Mouse (Mus musculus) hindbrain, embryonic 13.5 days (tissue): Measurements from ENCODE around the gene Kiss1. TPM values are rescaled to one million over a fixed set of nuclear protein-coding genes. Genes with fewer than 3 reads are reported as not detected.

Experiments
- ATAC-seq: fragments of 200-750 bp; cut with Nextera tagmentation; 2 replicates; pipeline ENCODE4 v1.8.0; 2017; ENCODE audit warnings: moderate TSS enrichment; ENCODE audit not compliant: low FRiP score
- H3K27ac ChIP-seq: fragments of 300-500 bp; sonication (generic); 2 replicates; pipeline ENCODE4 v1.5.1; 2015; ENCODE audit warnings: inconsistent platforms, mild to moderate bottlenecking, moderate library complexity
- H3K27me3 ChIP-seq: fragments of 300-500 bp; sonication (generic); 2 replicates; pipeline ENCODE4 v1.6.1; 2015; ENCODE audit warnings: mild to moderate bottlenecking, inconsistent platforms
- H3K36me3 ChIP-seq: fragments of 300-500 bp; sonication (generic); 2 replicates; pipeline ENCODE4 v1.6.1; 2015; ENCODE audit warnings: mild to moderate bottlenecking, inconsistent platforms
- H3K4me1 ChIP-seq: fragments of 300-500 bp; sonication (generic); replicated peaks from 2 replicates; pipeline ENCODE4 v1.6.1; 2015; ENCODE audit warnings: inconsistent platforms
- H3K4me2 ChIP-seq: fragments of 300-500 bp; sonication (generic); 2 replicates; pipeline ENCODE4 v1.6.1; 2015; ENCODE audit warnings: inconsistent platforms, mild to moderate bottlenecking, moderate library complexity
- H3K4me3 ChIP-seq: fragments of 300-500 bp; sonication (generic); 2 replicates; pipeline ENCODE4 v1.5.1; 2015; ENCODE audit warnings: mild to moderate bottlenecking, inconsistent platforms
- H3K9ac ChIP-seq: fragments of 300-500 bp; sonication (generic); 2 replicates; pipeline ENCODE4 v1.6.1; 2015; ENCODE audit warnings: mild to moderate bottlenecking, inconsistent platforms
- H3K9me3 ChIP-seq: fragments of 300-500 bp; sonication (generic); 2 replicates; pipeline ENCODE4 v1.6.1; 2016; ENCODE audit warnings: inconsistent platforms
- WGBS: fragments of 180-500 bp; shearing (Covaris S2); methylation state at CpG from one replicate; pipeline ENCODE4 v1.1.7; 2015; 5-methylcytosine and 5-hydroxymethylcytosine counted together
- polyA plus RNA-seq: library from polyadenylated mRNA; unstranded; fragments of >200 nt; fragmentation: Nextera tagmentation; extraction: Ambion mirVana; gene quantifications from 2 replicates; pipeline ENCODE4 v1.2.1, GENCODE M21; 2015

Gene Kiss1
- polyA plus RNA-seq, 1 experiment from 2014 or later: 0.38 TPM

DNA sequence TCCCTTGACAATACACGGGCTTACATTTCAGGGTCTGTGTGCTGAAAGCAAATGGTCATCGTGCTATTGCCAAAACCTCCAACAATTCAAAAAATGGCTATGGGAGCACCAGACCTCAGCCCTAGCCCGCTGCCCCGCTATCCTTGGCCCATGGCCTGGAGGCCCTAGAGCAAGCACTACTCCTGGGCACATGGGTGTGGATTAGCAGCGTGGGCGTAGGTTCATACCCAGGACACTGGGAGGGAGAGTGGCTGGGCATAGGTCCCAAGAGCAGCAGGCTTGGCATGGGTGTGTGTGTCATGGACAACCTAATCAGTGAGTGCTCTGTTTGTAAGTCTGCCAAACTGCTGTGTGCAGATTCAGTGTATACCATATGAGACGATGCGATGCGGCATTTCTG, 25.3 kb upstream of the Kiss1 start:
- Histone ChIP-seq H3K4me3 (no peak overlapping the region), H3K27ac (no peak overlapping the region), H3K9me3 (no peaks in the 10 kb centered on the region), H3K27me3 (no peaks in the 10 kb centered on the region), H3K4me2 (no peak overlapping the region), H3K36me3 (peaks cover 82% of the 10 kb centered on the region), H3K4me1 (peaks cover 23% of the 10 kb centered on the region), H3K9ac (no peak overlapping the region)
- ATAC-seq: no peak
- 92% methylated on average over 9 of the region's 9 CpGs for WGBS

DNA sequence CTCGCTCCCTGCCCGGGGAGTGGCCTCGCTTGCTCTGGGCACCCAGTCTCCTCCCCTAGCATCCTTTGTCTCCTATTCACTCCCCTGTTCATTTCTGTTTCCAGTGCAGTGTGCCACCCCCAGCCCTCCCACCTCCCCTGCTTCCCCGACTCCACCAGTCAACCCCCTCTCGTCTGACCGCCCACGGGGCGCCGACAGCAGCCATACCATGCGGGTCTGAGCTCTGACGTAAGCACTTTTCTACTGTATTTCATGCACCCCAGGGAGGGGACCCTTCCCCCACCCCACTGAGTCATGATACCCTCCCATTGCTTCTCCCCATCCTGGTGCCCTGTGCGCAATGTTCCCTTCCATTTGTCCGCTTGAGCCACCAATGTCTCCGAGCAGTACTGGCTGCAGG, 22.9 kb upstream of the Kiss1 start:
- 0 out of 2 replicates have a peak overlapping the region, but pooled peaks have one; percentile 24 for H3K27ac ChIP-seq
- WGBS: 46% methylated on average over 14 of the region's 14 CpGs

DNA sequence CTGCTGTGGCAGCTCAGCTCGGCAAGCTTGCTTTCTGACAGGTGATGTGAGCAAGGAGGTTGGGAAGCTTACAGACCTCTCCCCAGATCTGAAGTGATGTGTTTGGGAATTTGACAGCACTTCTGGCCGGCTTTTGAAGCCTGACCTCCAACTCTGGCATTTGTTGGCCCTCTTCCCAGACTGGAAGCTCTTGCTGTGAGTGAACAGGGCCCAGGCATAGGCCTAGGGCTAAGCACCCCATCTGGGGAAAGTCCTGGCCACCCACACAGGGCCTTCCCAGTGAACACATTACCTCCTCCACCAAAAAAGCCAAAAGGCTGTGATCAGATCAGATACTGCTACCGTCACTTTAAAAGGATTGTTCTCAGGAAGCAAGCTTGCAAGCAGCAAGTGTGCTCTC, 19.1 kb upstream of the Kiss1 start:
- 52% methylated on average over 3 of the region's 3 CpGs for WGBS
- no peak for ATAC-seq
- no peak overlapping the region for H3K4me3 ChIP-seq
- H3K27me3 ChIP-seq: no peaks in the 10 kb centered on the region
- no peak overlapping the region for H3K4me2 ChIP-seq
- peak overlapping the region; percentile 26; the same call in 1 of the 2 replicates for H3K27ac ChIP-seq
- H3K36me3 ChIP-seq: peaks cover 35% of the 10 kb centered on the region
- no peak overlapping the region for H3K9ac ChIP-seq
- peaks cover 27% of the 10 kb centered on the region for H3K4me1 ChIP-seq
- no peaks in the 10 kb centered on the region for H3K9me3 ChIP-seq

More for the DNA sequence above, 22.9 kb upstream of the Kiss1 start:
- Histone ChIP-seq H3K9ac (peak overlapping the region; percentile 51), H3K4me3 (no peak overlapping the region), H3K36me3 (peaks cover 71% of the 10 kb centered on the region), H3K4me1 (peaks cover 33% of the 10 kb centered on the region), H3K4me2 (no peak overlapping the region), H3K9me3 (no peaks in the 10 kb centered on the region), H3K27me3 (no peaks in the 10 kb centered on the region)
- ATAC-seq: no peak

DNA sequence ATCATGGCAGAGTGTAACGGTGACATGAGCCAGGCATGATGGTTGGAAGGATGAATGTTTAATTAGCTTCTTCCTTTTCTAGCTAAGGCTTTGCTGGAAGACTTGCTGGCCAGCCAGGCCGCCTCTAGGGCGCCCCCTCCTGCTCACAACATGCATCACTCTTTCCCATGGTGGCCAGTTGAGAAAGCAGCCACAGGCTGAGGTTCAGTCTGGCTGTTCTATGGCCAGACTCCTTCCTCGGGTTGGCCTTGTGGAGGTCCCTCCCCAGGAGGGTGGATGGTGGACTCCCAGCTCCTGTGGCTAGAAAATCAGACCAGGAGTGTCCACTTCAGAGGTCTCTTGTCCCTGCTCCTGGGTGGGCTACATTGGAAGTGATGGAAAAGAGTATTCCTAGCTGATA, 14.8 kb upstream of the Kiss1 start:
- Histone ChIP-seq H3K9ac (no peak overlapping the region), H3K4me1 (peaks cover 18% of the 10 kb centered on the region), H3K36me3 (peaks cover 8% of the 10 kb centered on the region), H3K27me3 (no peaks in the 10 kb centered on the region), H3K27ac (0 out of 2 replicates have a peak overlapping the region, but pooled peaks have one; percentile 35), H3K4me2 (no peak overlapping the region), H3K9me3 (no peaks in the 10 kb centered on the region), H3K4me3 (no peak overlapping the region)
- ATAC-seq: no peak
- 3% methylated on average over 4 of the region's 4 CpGs for WGBS

DNA sequence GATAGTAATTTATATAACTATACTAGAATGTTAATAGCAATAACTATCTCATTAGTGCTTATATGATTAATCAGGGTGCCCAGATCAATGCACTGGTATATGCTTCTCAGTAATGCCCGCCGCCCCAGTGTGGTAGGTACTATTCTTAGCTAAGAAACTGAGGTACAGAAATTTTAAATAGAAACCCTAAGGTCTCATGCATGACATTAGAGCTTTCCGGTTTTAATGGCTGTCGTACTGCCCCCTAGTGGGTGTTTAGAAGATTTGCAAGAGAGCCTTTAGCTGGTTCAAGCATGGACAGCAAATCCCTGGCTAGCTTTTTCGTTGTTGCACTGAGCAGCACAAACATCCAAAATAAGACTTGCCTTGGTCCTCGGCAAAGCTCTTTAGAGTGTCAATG, 14.4 kb upstream of the Kiss1 start:
- whole genome bisulfite sequencing: 16% methylated on average over 6 of the region's 6 CpGs
- Histone ChIP-seq H3K27me3 (no peaks in the 10 kb centered on the region), H3K27ac (no peak overlapping the region), H3K9ac (no peak overlapping the region), H3K9me3 (no peaks in the 10 kb centered on the region), H3K4me2 (no peak overlapping the region), H3K4me1 (peaks cover 18% of the 10 kb centered on the region), H3K4me3 (no peak overlapping the region), H3K36me3 (peaks cover 3% of the 10 kb centered on the region)
- ATAC-seq: no peak

DNA sequence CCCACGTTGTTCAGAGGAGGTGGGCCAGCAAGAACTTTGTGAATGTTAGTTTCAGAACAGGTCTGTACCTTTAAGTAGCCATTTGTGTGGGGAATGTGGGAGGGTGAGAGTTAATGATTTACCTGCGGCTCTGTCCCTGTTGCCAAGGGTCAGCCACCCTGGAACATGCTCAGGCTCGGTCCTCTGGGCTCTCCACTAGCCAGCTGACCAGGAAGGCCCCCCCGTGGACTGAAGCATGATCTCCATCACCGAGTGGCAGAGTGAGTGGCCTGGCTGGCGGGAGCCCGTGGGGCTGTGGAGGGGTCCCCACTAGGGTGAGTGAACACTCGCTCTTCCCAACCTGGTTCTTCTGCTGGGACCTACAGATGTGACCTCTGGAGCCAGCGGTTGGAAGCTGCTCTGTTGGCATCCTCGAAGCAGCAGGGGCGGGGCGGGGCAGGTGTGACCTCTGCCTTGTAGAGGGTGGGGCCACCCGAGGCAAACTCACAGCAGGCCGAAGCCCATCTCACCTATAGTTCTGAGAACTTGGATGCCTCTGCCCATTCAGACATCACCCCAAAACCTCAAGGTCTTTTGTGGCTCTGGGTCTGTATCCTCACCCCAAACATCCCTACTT, 11.9 kb upstream of the Kiss1 start, which contains the start of gene Golt1a:
Gene Golt1a, plus strand, starts transcription at position 149 of the 616 bp plus-strand sequence.
- Histone ChIP-seq H3K4me3 (no peak within 1 kb of the TSS), H3K9ac (no peak within 1 kb of the TSS), H3K27ac (no peak within 1 kb of the TSS), H3K4me1 (peaks cover 22% of the 10 kb centered on the region), H3K9me3 (no peaks in the 10 kb centered on the region), H3K4me2 (no peak within 1 kb of the TSS), H3K36me3 (no peaks in the 10 kb centered on the region), H3K27me3 (no peaks in the 10 kb centered on the region)
- no peak for ATAC-seq
- 51% methylated on average over 12 of the region's 14 CpGs for WGBS

DNA sequence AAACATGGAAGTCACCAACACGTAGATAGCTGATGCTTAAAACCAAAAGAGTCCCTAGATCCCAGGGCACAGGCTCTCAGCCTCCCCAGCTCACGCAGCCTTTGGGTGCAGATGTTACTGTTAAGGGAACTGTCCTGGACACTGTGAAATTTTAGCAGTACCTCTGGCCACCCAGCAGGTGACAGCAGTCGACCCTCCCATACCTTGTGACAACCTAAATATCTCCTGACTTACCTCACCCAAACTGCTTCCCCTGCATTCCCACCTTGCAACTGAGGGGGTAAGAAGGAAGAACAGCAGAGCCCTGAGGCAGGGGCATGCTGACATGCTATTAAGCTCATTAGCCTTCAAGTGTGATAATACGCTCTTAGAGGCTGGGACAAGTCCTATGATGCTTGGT, 10.4 kb upstream of the Kiss1 start:
- Histone ChIP-seq H3K27ac (0 out of 2 replicates have a peak overlapping the region, but pooled peaks have one; percentile 69), H3K36me3 (no peaks in the 10 kb centered on the region), H3K27me3 (no peaks in the 10 kb centered on the region), H3K4me3 (no peak overlapping the region), H3K9me3 (no peaks in the 10 kb centered on the region), H3K4me1 (peaks cover 22% of the 10 kb centered on the region), H3K9ac (no peak overlapping the region), H3K4me2 (no peak overlapping the region)
- 58% methylated on average over 4 of the region's 4 CpGs for WGBS
- 0 out of 2 replicates have a peak, but pooled peaks have one; percentile 14 for ATAC-seq

DNA sequence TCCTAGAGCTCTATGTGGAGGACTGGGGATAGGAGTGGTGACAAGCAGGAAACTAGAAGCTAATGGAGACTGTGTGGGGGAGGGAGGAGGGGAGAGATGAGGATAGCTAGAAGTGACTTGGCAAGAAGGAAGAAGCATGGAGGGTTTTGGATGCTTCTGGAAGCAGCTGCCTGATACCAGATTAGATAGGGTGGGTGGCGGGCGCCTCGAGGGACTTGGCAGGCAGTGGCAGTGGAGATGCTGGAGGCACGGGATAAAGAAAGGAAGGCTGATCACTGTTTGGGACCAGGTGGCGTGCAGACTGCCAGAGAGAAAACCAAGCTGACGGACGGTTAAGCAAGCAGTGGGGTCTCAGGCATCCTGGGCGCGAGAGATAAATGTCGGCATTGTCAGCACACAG, 9.7 kb upstream of the Kiss1 start:
- Histone ChIP-seq H3K9me3 (no peaks in the 10 kb centered on the region), H3K27me3 (no peaks in the 10 kb centered on the region), H3K4me2 (peak overlapping the region; percentile 31; the same call in 1 of the 2 replicates), H3K4me1 (peaks cover 20% of the 10 kb centered on the region), H3K9ac (peak overlapping the region; percentile 39; the same call in 1 of the 2 replicates), H3K36me3 (no peaks in the 10 kb centered on the region), H3K27ac (peak overlapping the region; percentile 69), H3K4me3 (no peak overlapping the region)
- ATAC-seq: peak; percentile 40
- WGBS: 16% methylated on average over 10 of the region's 10 CpGs

DNA sequence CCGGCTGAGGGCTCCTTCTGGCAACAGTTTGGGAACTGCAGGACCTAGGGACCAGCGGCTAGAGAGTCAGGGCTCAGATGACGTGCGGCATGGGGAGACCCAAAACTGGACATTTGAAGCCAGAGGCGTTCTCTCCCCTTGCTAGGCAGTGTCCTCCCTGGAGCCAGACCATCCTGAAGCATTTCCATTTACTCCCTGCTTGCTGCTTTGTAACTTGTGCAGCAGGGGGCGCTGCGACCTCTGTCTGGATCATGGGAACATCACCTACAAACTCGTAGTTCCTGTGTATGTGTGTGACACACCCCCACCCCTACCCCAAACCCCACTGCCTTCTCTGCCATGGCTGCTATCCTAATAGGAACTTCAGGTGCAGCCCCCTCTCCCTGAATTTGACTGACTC, 7.3 kb upstream of the Kiss1 start:
- Histone ChIP-seq H3K4me1 (peaks cover 19% of the 10 kb centered on the region), H3K27ac (no peak overlapping the region), H3K4me3 (no peak overlapping the region), H3K9ac (no peak overlapping the region), H3K9me3 (no peaks in the 10 kb centered on the region), H3K36me3 (no peaks in the 10 kb centered on the region), H3K27me3 (no peaks in the 10 kb centered on the region), H3K4me2 (no peak overlapping the region)
- no peak for ATAC-seq
- 20% methylated on average over 8 of the region's 8 CpGs for WGBS

DNA sequence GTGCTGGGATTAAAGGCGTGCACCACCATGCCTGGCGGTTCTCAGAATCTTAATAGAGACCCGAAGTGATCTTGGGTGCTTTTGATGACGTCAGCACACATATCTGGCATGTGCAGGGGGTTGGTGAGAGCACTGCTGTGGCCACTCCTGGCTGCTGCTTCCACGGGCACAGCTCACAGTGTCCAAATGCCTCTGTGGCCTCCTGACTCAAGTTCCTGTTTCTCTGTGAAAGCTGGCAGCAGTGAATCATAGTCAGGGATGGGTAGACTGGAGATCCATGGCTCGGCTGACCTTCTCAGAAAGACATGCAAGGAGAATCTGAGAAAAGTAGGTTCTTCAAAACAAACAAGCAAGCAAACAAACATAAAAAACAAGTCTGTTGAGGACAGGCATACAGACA, 5.9 kb upstream of the Kiss1 start:
- H3K4me2 ChIP-seq: no peak overlapping the region
- H3K36me3 ChIP-seq: no peaks in the 10 kb centered on the region
- peaks cover 20% of the 10 kb centered on the region for H3K4me1 ChIP-seq
- no peak overlapping the region for H3K4me3 ChIP-seq
- H3K9me3 ChIP-seq: no peaks in the 10 kb centered on the region
- ATAC-seq: no peak
- no peak overlapping the region for H3K27ac ChIP-seq
- WGBS: 86% methylated on average over 6 of the region's 6 CpGs
- no peak overlapping the region for H3K9ac ChIP-seq
- no peaks in the 10 kb centered on the region for H3K27me3 ChIP-seq

DNA sequence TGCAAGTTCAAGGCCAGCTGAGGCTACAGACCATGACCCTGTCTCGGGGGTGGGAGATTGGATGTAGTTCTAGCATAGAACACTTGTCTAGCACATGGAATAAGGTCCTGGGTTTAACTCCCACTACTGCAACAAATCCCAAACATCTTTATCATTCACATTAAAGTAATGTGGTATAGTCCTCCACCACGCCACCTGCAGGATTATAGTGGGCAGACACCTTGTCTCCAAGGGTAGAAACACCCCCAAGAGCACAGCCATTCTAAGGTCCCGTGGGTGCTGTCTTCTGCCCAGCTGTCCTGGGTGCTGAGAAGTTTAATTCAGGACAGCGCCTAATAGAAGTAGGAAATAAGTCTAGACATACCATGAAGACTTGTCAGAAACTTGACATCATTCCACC, 5.1 kb upstream of the Kiss1 start:
- Histone ChIP-seq H3K27ac (no peak overlapping the region), H3K4me1 (peaks cover 25% of the 10 kb centered on the region), H3K36me3 (no peaks in the 10 kb centered on the region), H3K4me2 (no peak overlapping the region), H3K9me3 (no peaks in the 10 kb centered on the region), H3K4me3 (no peak overlapping the region), H3K9ac (no peak overlapping the region), H3K27me3 (no peaks in the 10 kb centered on the region)
- WGBS: 86% methylated on average over 4 of the region's 4 CpGs
- no peak for ATAC-seq

DNA sequence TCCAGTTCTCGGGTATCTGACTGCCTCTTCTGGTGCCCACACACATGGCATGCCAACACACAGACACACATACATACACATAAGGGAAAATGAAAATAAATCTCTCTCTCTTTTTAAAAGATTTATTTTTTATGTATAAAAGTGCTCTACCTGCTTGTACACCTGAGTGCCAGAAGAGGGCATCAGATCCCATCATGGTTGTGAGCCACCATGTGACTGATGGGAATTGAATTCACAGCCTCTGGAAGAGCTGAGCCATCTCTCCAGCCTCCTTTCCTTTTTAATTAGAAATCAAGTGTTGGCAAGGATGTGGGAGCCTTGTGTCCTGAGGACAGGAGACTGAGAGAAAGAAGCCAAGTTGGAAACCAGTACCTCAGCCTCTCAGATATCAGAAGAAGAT, 4.5 kb upstream of the Kiss1 start:
- ATAC-seq: no peak
- Histone ChIP-seq H3K27ac (no peak overlapping the region), H3K4me2 (no peak overlapping the region), H3K9ac (no peak overlapping the region), H3K27me3 (no peaks in the 10 kb centered on the region), H3K36me3 (no peaks in the 10 kb centered on the region), H3K4me1 (peaks cover 20% of the 10 kb centered on the region), H3K4me3 (no peak overlapping the region), H3K9me3 (no peaks in the 10 kb centered on the region)
- 93% methylated on average over 1 of the region's 1 CpGs for WGBS

DNA sequence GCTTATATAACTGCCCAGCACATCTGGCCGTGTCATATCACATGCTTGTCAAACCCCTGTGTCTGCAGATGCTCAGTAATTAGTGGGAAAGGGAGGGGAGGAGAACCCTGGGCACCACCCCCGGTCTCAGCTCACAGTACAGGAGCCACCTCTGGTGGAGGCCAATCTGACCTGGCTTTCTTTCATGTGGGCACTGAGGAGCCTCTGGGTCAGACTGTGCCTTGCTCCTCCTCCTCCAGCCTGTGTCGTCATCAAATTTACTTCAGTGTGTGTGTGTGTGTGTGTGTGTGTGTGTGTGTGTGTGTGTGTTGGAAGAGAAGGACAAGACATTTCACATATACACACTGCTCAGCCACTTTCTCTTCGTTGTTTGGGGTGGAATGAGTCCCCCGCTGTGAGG, 1.7 kb downstream of the Kiss1 start:
- WGBS: 59% methylated on average over 5 of the region's 5 CpGs
- H3K4me1 ChIP-seq: peaks cover 19% of the 10 kb centered on the region
- no peak overlapping the region for H3K9ac ChIP-seq
- no peaks in the 10 kb centered on the region for H3K9me3 ChIP-seq
- H3K4me3 ChIP-seq: no peak overlapping the region
- no peak overlapping the region for H3K4me2 ChIP-seq
- no peak for ATAC-seq
- H3K27ac ChIP-seq: no peak overlapping the region; the same call in 1 of the 2 replicates
- peaks cover 14% of the 10 kb centered on the region for H3K27me3 ChIP-seq
- H3K36me3 ChIP-seq: no peaks in the 10 kb centered on the region
